Mouse (Mus musculus): Measurements from ENCODE around the gene Dock6. TPM values are rescaled to one million over a fixed set of nuclear protein-coding genes. Genes with fewer than 3 reads are reported as not detected.

The Dock6 gene
- polyA plus RNA-seq, 1 experiment = 59.4 TPM

DNA sequence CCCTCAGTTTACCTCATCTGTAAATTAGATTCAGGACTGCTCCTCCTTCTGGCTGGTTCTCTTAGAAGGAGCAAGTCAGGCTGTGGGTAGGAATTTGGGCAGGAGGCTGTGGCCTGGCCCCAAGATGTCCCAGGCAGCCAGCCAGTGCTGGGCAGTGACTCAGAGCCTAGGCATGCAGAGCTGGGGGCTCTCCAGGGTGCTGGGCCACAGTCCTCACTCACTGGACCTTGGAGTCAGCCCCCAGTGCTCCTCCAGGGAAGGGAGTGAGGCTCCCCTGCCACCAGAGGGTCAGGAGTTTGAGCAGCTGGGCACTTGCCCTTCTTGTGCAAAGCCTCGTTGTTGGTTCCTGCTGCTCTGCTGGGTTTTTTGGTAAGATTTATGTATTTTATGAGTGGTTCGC, 98.4 kb downstream of the Dock6 start:
- no peak for TF ChIP-seq POLR2A (IDR thresholded peaks at IDR 0.05; ENCODE audit: borderline replicate concordance, extremely low read depth, insufficient read depth, insufficient read length, poor library complexity, severe bottlenecking)
- TF ChIP-seq CTCF (IDR thresholded peaks at IDR 0.05; ENCODE audit: borderline replicate concordance, extremely low read depth, insufficient read depth, insufficient read length) = no peak
- DNase-seq (ENCODE audit: low read depth) = no peak

DNA sequence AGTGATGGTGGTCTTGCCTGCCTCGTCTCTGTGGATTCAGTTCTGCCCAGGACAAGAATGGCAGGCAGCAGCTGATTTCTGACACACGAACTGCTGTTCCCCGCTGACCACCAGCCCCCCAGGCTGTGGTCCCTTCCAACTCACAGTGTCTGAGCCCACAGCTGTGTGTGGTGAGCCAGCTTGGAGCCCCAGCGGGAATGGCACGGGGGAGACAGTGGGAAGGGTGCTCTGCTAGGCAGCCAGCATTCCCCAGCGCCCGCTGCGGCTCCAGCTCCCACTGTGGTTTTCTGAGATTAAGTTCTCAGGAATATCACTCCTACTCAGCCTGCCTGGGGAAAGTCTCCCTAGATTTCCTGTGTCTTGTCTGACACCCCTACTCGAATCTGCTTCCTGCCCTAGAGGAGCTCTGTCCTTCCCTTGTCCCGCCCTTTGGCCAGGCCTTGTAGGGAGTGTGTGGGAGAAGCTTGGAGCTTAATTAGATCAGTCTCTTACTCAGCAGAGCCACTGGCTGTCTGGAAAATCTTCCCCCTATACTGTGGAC, 100.1 kb downstream of the Dock6 start:
- DNase-seq (ENCODE audit: low read depth) = no peak

DNA sequence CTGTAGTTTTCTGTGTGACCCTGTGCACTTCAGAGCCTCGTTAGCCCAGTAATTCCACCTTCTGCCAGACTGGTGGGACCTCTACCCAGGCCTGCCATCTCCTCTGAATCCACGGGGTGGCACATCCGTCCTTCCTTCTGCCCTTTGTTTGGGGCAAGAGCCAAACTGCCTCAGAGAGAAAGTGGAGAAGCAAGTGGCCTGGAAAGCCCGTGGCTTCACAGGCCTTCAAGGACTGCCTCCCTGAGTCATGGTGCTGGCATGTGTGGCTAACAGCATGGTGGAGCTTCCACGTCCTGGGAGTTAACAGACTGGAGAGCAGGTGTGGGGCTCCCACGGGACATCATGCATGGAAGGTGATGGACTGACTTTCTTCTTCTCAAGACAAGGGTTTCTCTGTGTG, 101.1 kb downstream of the Dock6 start:
- DNase-seq (ENCODE audit: low read depth) = no peak
- no peak for TF ChIP-seq CTCF (IDR thresholded peaks at IDR 0.05; ENCODE audit: borderline replicate concordance, extremely low read depth, insufficient read depth, insufficient read length)
- no peak for TF ChIP-seq POLR2A (IDR thresholded peaks at IDR 0.05; ENCODE audit: borderline replicate concordance, extremely low read depth, insufficient read depth, insufficient read length, poor library complexity, severe bottlenecking)

More for the DNA sequence above, 100.1 kb downstream of the Dock6 start:
- no peak for TF ChIP-seq CTCF (IDR thresholded peaks at IDR 0.05; ENCODE audit: borderline replicate concordance, extremely low read depth, insufficient read depth, insufficient read length)
- TF ChIP-seq POLR2A (IDR thresholded peaks at IDR 0.05; ENCODE audit: borderline replicate concordance, extremely low read depth, insufficient read depth, insufficient read length, poor library complexity, severe bottlenecking) = no peak

- TF ChIP-seq CTCF (IDR thresholded peaks at IDR 0.05; ENCODE audit: borderline replicate concordance, extremely low read depth, insufficient read depth, insufficient read length) (no peak), POLR2A (IDR thresholded peaks at IDR 0.05; ENCODE audit: borderline replicate concordance, extremely low read depth, insufficient read depth, insufficient read length, poor library complexity, severe bottlenecking) (no peak)
- no peak for DNase-seq (ENCODE audit: low read depth)
Measured at GRCm38 (mm10) chr9:21750370-21750769, 102.1 kb downstream of the Dock6 start.

Other genes starting within 250 kb of the Dock6 start
- 198 and 241 TPM in 2 replicates for gene Smarca4, start 236.5 kb downstream of the Dock6 start, polyA plus RNA-seq (2012; rRNA removed)
- gene Ldlr, start 129.2 kb downstream of the Dock6 start, polyA plus RNA-seq (2012; rRNA removed) = 21.3 and 21.4 TPM in 2 replicates
- 19.6 and 34.1 TPM in 2 replicates for gene Spc24, start 92.3 kb downstream of the Dock6 start, polyA plus RNA-seq (2012; rRNA removed)
- gene Kank2, start 53.9 kb downstream of the Dock6 start, polyA plus RNA-seq (2012; rRNA removed) = 5.9 and 10.8 TPM in 2 replicates
- not detected in 2 replicates for gene Angptl8, start 17.1 kb downstream of the Dock6 start, polyA plus RNA-seq (2012; rRNA removed)
- 23.3 and 34.1 TPM in 2 replicates for gene Rab3d, start 65.6 kb upstream of the Dock6 start, polyA plus RNA-seq (2012; rRNA removed)
- gene Ccdc159, start 74.8 kb upstream of the Dock6 start, polyA plus RNA-seq (2012; rRNA removed) = 15.7 and 16.1 TPM in 2 replicates
- gene Tmem205, start 74.9 kb upstream of the Dock6 start, polyA plus RNA-seq (2012; rRNA removed) = 28.6 and 46.8 TPM in 2 replicates
- 179 and 182 TPM in 2 replicates for gene Plppr2, start 84.4 kb upstream of the Dock6 start, polyA plus RNA-seq (2012; rRNA removed)
- 7.3 and 8.7 TPM in 2 replicates for gene Swsap1, start 103.1 kb upstream of the Dock6 start, polyA plus RNA-seq (2012; rRNA removed)
- gene Epor, start 110.9 kb upstream of the Dock6 start, polyA plus RNA-seq (2012; rRNA removed) = 2.1 and 2.3 TPM in 2 replicates
- 1.8 and 2.3 TPM in 2 replicates for gene Rgl3, start 136.8 kb upstream of the Dock6 start, polyA plus RNA-seq (2012; rRNA removed)
- 5.2 and 6.7 TPM in 2 replicates for gene Ccdc151, start 150.0 kb upstream of the Dock6 start, polyA plus RNA-seq (2012; rRNA removed)
- gene Prkcsh, start 150.2 kb upstream of the Dock6 start, polyA plus RNA-seq (2012; rRNA removed) = 121 and 126 TPM in 2 replicates
- 203 and 265 TPM in 2 replicates for gene Elavl3, start 199.4 kb upstream of the Dock6 start, polyA plus RNA-seq (2012; rRNA removed)
- not detected in 2 replicates for gene Gm49318, start 218.6 kb upstream of the Dock6 start, polyA plus RNA-seq (2012; rRNA removed)
- 49.1 and 62.1 TPM in 2 replicates for gene Zfp653, start 218.7 kb upstream of the Dock6 start, polyA plus RNA-seq (2012; rRNA removed)
- 51.3 and 57.7 TPM in 2 replicates for gene Ecsit, start 232.8 kb upstream of the Dock6 start, polyA plus RNA-seq (2012; rRNA removed)
- 0.35 and 0.55 TPM in 2 replicates for gene Cnn1, start 246.6 kb upstream of the Dock6 start, polyA plus RNA-seq (2012; rRNA removed)

All from brain, embryonic 14.5 days (tissue).